In genomic region chr11:66043635-66044034, GRCm38 (mm10) we compare ENCODE assay signal across 25 mouse cellular contexts.
A peak's percentile ranks its signal among the peaks of the same experiment; 100 is the strongest.
DNase-seq lines count a peak whose midpoint lies in the region; ATAC-seq and TF ChIP-seq lines count a peak whose summit lies in the region.
"Had no signal": no experiment of that assay in that cellular context is flagged by ENCODE, and none has a peak within 500 bp of the region (broad histone marks: within the 10 kb centered on the region; RNA-seq: fewer than 3 reads in every experiment).

No protein-coding gene starts in this region.

- DNase-seq in heart, embryonic 10.5 days (ENCODE audit: low spot score): no peak
- DNase-seq in limb, embryonic 10.5 days (ENCODE audit: low spot score): no peak
- peak; percentile 80 for DNase-seq in limb, embryonic 14.5 days (ENCODE audit: low spot score)
- no peak for DNase-seq in urinary bladder, adult 2 months (ENCODE audit: low spot score)
- DNase-seq: adrenal gland, postnatal 36 days; B cell, adult 2 months; cerebellum, adult 11 months; cerebellum, adult 9-11 months; gastrocnemius, adult 2 months; heart, postnatal 10 days; kidney, postnatal 14 days; lung, postnatal 4 days; retina, postnatal 1 day; thymus, postnatal 14 days had no signal

- ATAC-seq in heart, embryonic 13.5 days (ENCODE audit: extremely low read depth, insufficient number of reproducible peaks, low FRiP score, low TSS enrichment): no peak
- ATAC-seq in limb, embryonic 12.5 days (ENCODE audit: insufficient number of reproducible peaks, insufficient read depth, low FRiP score, low TSS enrichment, low read depth): no peak
- no peak for ATAC-seq in embryonic facial prominence, embryonic 13.5 days (ENCODE audit: insufficient number of reproducible peaks, insufficient read depth, low FRiP score, low TSS enrichment, low read depth)
- peak; percentile 42; the same call in 1 of the 2 replicates for ATAC-seq in limb, embryonic 14.5 days (ENCODE audit: low FRiP score, low read depth)
- ATAC-seq: intestine, postnatal 0 days; midbrain, embryonic 15.5 days; Patski had no signal

- H3K4me3 ChIP-seq in heart, embryonic 13.5 days: no peak overlapping the region
- H3K4me3 ChIP-seq in heart, embryonic 10.5 days: no peak overlapping the region
- H3K4me3 ChIP-seq in limb, embryonic 12.5 days (replicated peaks): no peak overlapping the region
- no peak overlapping the region for H3K4me3 ChIP-seq in limb, embryonic 10.5 days
- H3K4me3 ChIP-seq in embryonic facial prominence, embryonic 13.5 days: no peak overlapping the region
- no peak overlapping the region for H3K4me3 ChIP-seq in limb, embryonic 14.5 days (replicated peaks; ENCODE audit: low read length)
- H3K4me3 ChIP-seq: gastrocnemius, adult 2 months; hindbrain, embryonic 10.5 days; midbrain, embryonic 15.5 days; myocyte; neural tube, embryonic 13.5 days had no signal

- H3K4me2 ChIP-seq in heart, embryonic 13.5 days: peak overlapping the region; percentile 7; the same call in 1 of the 2 replicates
- H3K4me2 ChIP-seq in limb, embryonic 12.5 days: peak overlapping the region; percentile 13; the same call in 1 of the 2 replicates
- peak overlapping the region; percentile 17 for H3K4me2 ChIP-seq in embryonic facial prominence, embryonic 13.5 days
- peak overlapping the region; percentile 29; the same call in 1 of the 2 replicates for H3K4me2 ChIP-seq in limb, embryonic 14.5 days (replicated peaks; ENCODE audit: low read depth, low read length, severe bottlenecking)
- H3K4me2 ChIP-seq: midbrain, embryonic 15.5 days; neural tube, embryonic 13.5 days had no signal

- peaks cover 8% of the 10 kb centered on the region; the same call in 1 of the 2 replicates for H3K4me1 ChIP-seq in heart, embryonic 13.5 days
- H3K4me1 ChIP-seq in heart, embryonic 10.5 days: no peaks in the 10 kb centered on the region
- H3K4me1 ChIP-seq in limb, embryonic 12.5 days (replicated peaks): peaks cover 28% of the 10 kb centered on the region
- H3K4me1 ChIP-seq in limb, embryonic 10.5 days: peaks cover 4% of the 10 kb centered on the region; the same call in 1 of the 2 replicates
- peaks cover 11% of the 10 kb centered on the region for H3K4me1 ChIP-seq in embryonic facial prominence, embryonic 13.5 days
- peaks cover 34% of the 10 kb centered on the region for H3K4me1 ChIP-seq in limb, embryonic 14.5 days (ENCODE audit: control insufficient read depth, insufficient read depth, low read length)
- H3K4me1 ChIP-seq: hindbrain, embryonic 10.5 days; midbrain, embryonic 15.5 days had no signal

- no peak overlapping the region for H3K27ac ChIP-seq in heart, embryonic 13.5 days (replicated peaks)
- H3K27ac ChIP-seq in heart, embryonic 10.5 days: no peak overlapping the region
- H3K27ac ChIP-seq in limb, embryonic 12.5 days: 0 out of 2 replicates have a peak overlapping the region, but pooled peaks have one; percentile 29
- H3K27ac ChIP-seq in limb, embryonic 10.5 days: no peak overlapping the region
- H3K27ac ChIP-seq in embryonic facial prominence, embryonic 13.5 days: no peak overlapping the region
- peak overlapping the region; percentile 15; the same call in 1 of the 2 replicates for H3K27ac ChIP-seq in limb, embryonic 14.5 days (replicated peaks; ENCODE audit: low read depth, low read length)
- H3K27ac ChIP-seq: gastrocnemius, adult 2 months; hindbrain, embryonic 10.5 days; midbrain, embryonic 15.5 days; neural tube, embryonic 13.5 days had no signal

- WGBS in heart, embryonic 13.5 days: 67% methylated on average over 6 of the region's 6 CpGs
- WGBS in heart, embryonic 10.5 days: 73% methylated on average over 6 of the region's 6 CpGs
- 23% methylated on average over 6 of the region's 6 CpGs for WGBS in limb, embryonic 12.5 days
- WGBS in limb, embryonic 10.5 days: 74% methylated on average over 6 of the region's 6 CpGs
- WGBS in embryonic facial prominence, embryonic 13.5 days: 20% methylated on average over 6 of the region's 6 CpGs
- 13% methylated on average over 6 of the region's 6 CpGs for WGBS in limb, embryonic 14.5 days

- no peaks in the 10 kb centered on the region for H3K9me3 ChIP-seq in heart, embryonic 13.5 days
- no peaks in the 10 kb centered on the region for H3K9me3 ChIP-seq in heart, embryonic 10.5 days
- no peaks in the 10 kb centered on the region for H3K9me3 ChIP-seq in limb, embryonic 12.5 days
- no peaks in the 10 kb centered on the region for H3K9me3 ChIP-seq in limb, embryonic 10.5 days (replicated peaks)
- no peaks in the 10 kb centered on the region for H3K9me3 ChIP-seq in embryonic facial prominence, embryonic 13.5 days
- no peaks in the 10 kb centered on the region for H3K9me3 ChIP-seq in limb, embryonic 14.5 days (ENCODE audit: control insufficient read depth, low read length)
- H3K9me3 ChIP-seq: G1E; hindbrain, embryonic 10.5 days; midbrain, embryonic 15.5 days; neural tube, embryonic 13.5 days had no signal

- no peak for TF ChIP-seq POLR2A in limb, embryonic 14.5 days (IDR thresholded peaks at IDR 0.05; ENCODE audit: borderline replicate concordance, extremely low read depth, insufficient read depth, insufficient read length)

- H3K36me3 ChIP-seq in heart, embryonic 13.5 days: no peaks in the 10 kb centered on the region
- no peaks in the 10 kb centered on the region for H3K36me3 ChIP-seq in heart, embryonic 10.5 days
- H3K36me3 ChIP-seq in limb, embryonic 12.5 days: no peaks in the 10 kb centered on the region
- no peaks in the 10 kb centered on the region for H3K36me3 ChIP-seq in limb, embryonic 10.5 days
- no peaks in the 10 kb centered on the region for H3K36me3 ChIP-seq in embryonic facial prominence, embryonic 13.5 days
- no peaks in the 10 kb centered on the region for H3K36me3 ChIP-seq in limb, embryonic 14.5 days (ENCODE audit: control insufficient read depth, insufficient read depth, low read length)
- H3K36me3 ChIP-seq: G1E; hindbrain, embryonic 10.5 days; midbrain, embryonic 15.5 days; neural tube, embryonic 13.5 days had no signal

- H3K27me3 ChIP-seq in heart, embryonic 13.5 days (replicated peaks): no peaks in the 10 kb centered on the region
- no peaks in the 10 kb centered on the region for H3K27me3 ChIP-seq in heart, embryonic 10.5 days (ENCODE audit: insufficient read depth, poor library complexity, severe bottlenecking)
- H3K27me3 ChIP-seq in limb, embryonic 12.5 days: 0 out of 2 replicates have a peak, but pooled peaks cover 10% of the 10 kb centered on the region
- H3K27me3 ChIP-seq in limb, embryonic 10.5 days (ENCODE audit: low read depth, poor library complexity, severe bottlenecking): no peaks in the 10 kb centered on the region
- peaks cover 39% of the 10 kb centered on the region for H3K27me3 ChIP-seq in embryonic facial prominence, embryonic 13.5 days
- H3K27me3 ChIP-seq in limb, embryonic 14.5 days (ENCODE audit: control insufficient read depth, insufficient read depth, low read length): no peaks in the 10 kb centered on the region
- H3K27me3 ChIP-seq: CH12.LX; midbrain, embryonic 15.5 days; neural tube, embryonic 13.5 days had no signal

- H3K9ac ChIP-seq in heart, embryonic 13.5 days: no peak overlapping the region
- H3K9ac ChIP-seq in limb, embryonic 12.5 days (replicated peaks): no peak overlapping the region
- H3K9ac ChIP-seq in embryonic facial prominence, embryonic 13.5 days: no peak overlapping the region
- no peak overlapping the region for H3K9ac ChIP-seq in limb, embryonic 14.5 days (ENCODE audit: low read depth, low read length, severe bottlenecking)
- H3K9ac ChIP-seq: midbrain, embryonic 15.5 days; neural tube, embryonic 13.5 days had no signal

Comparison
In these comparisons a context has a peak if more than half of its experiments do, and no peak if none do; other contexts are left out.
1. H3K27ac ChIP-seq: peak in limb, embryonic 12.5 days (single experiment) and limb, embryonic 14.5 days (single experiment); none in heart, embryonic 13.5 days (single experiment), heart, embryonic 10.5 days (single experiment), limb, embryonic 10.5 days (single experiment) and embryonic facial prominence, embryonic 13.5 days (single experiment).
2. Peak in every context shown above with its lines, with median percentiles within 50 percentile points of each other: H3K4me2 ChIP-seq.